Mouse (Mus musculus): ENCODE results near the gene Gm21812. TPM values are rescaled to one million over a fixed set of nuclear protein-coding genes. Genes with fewer than 3 reads are reported as not detected.

Gene Gm21812
- total RNA-seq (2023), result not detected

GRCm38 (mm10) chrY:9347084-9347483 is at the start of gene Gm21812:
Gene Gm21812, minus strand, starts transcription at chrY:9347184.

Other genes with a start within 250 kb of the Gm21812 start
- gene Gm21292, start 213.3 kb downstream of the Gm21812 start, total RNA-seq (2023), result not detected
- not detected for gene Gm21721, start 145.0 kb downstream of the Gm21812 start, total RNA-seq (2023)
- gene Gm21874, start 69.0 kb upstream of the Gm21812 start, total RNA-seq (2023), result not detected

Measured in B cell, adult 67 days (primary cell).